Mouse (Mus musculus) lung, postnatal 0 days (tissue): ENCODE results near the gene Pm20d2. TPM values are rescaled to one million over a fixed set of nuclear protein-coding genes. Genes with fewer than 3 reads are reported as not detected.

Experiments
- ATAC-seq: fragments of 200-750 bp; cut with Nextera tagmentation; 2 replicates; pipeline ENCODE4 v1.8.0; 2017; ENCODE audit warnings: moderate library complexity
- DNase-seq: peaks from one replicate; pipeline ENCODE4 v3.0.0-alpha.2; 2016; ENCODE audit warnings: low spot score
- H3K27ac ChIP-seq: fragments of 300-500 bp; sonication (generic); 2 replicates; pipeline ENCODE4 v1.5.1; 2014; ENCODE audit warnings: antibody characterized with exemption, mild to moderate bottlenecking, low read length, mixed read lengths
- H3K27me3 ChIP-seq: fragments of 300-500 bp; sonication (generic); replicated peaks from 2 replicates; pipeline ENCODE4 v1.6.1; 2014; ENCODE audit warnings: low read length, mixed read lengths; ENCODE audit not compliant: insufficient read depth
- H3K36me3 ChIP-seq: fragments of 300-500 bp; sonication (generic); 2 replicates; pipeline ENCODE4 v1.6.1; 2014; ENCODE audit warnings: low read length, mixed read lengths; ENCODE audit not compliant: insufficient read depth
- H3K4me1 ChIP-seq: fragments of 300-500 bp; sonication (generic); 2 replicates; pipeline ENCODE4 v1.6.1; 2014; ENCODE audit warnings: antibody characterized with exemption, low read depth, low read length, mixed read lengths; ENCODE audit not compliant: insufficient read depth
- H3K4me2 ChIP-seq: fragments of 300-500 bp; sonication (generic); replicated peaks from 2 replicates; pipeline ENCODE4 v1.6.1; 2014; ENCODE audit warnings: low read depth, mild to moderate bottlenecking, low read length, moderate library complexity, mixed read lengths
- H3K4me3 ChIP-seq: fragments of 300-500 bp; sonication (generic); 2 replicates; pipeline ENCODE4 v1.5.1; 2014; ENCODE audit warnings: low read depth, low read length
- H3K9ac ChIP-seq: fragments of 300-500 bp; sonication (generic); replicated peaks from 2 replicates; pipeline ENCODE4 v1.6.1; 2014; ENCODE audit warnings: low read depth, mild to moderate bottlenecking
- H3K9me3 ChIP-seq: fragments of 300-500 bp; sonication (generic); 2 replicates; pipeline ENCODE4 v1.6.1; 2016; ENCODE audit warnings: low read length, mixed read lengths
- CTCF ChIP-seq: IDR thresholded peaks from 2 replicates; pipeline ENCODE4 v1.5.1; 2016; ENCODE audit warnings: antibody characterized with exemption, mild to moderate bottlenecking
- EP300 ChIP-seq: IDR thresholded peaks from 2 replicates; pipeline ENCODE4 v1.6.1; 2016; ENCODE audit warnings: antibody characterized with exemption, mild to moderate bottlenecking, control low read depth
- WGBS: fragments of 180-500 bp; shearing (Covaris S2); extraction: QIAGEN DNeasy Blood & Tissue Kit; methylation state at CpG from one replicate; pipeline ENCODE4 v1.1.7; 2014; 5-methylcytosine and 5-hydroxymethylcytosine counted together
- polyA plus RNA-seq: library from polyadenylated mRNA; unstranded; fragments of >200 nt; fragmentation: Nextera tagmentation; extraction: Ambion mirVana; gene quantifications from 2 replicates; pipeline ENCODE4 v1.2.1, GENCODE M21; 2015

Pm20d2 gene
- polyA plus RNA-seq, 1 experiment from 2014 or later, result 0.86 TPM

- 2% methylated on average over 47 of the region's 65 CpGs for WGBS
- TF ChIP-seq CTCF (no peak), EP300 (no peak)
- Histone ChIP-seq H3K27ac (no peak within 1 kb of the TSS), H3K9me3 (no peaks in the 10 kb centered on the region), H3K4me2 (peak within 1 kb of the TSS; percentile 98), H3K4me1 (no peaks in the 10 kb centered on the region), H3K4me3 (peak within 1 kb of the TSS; percentile 47), H3K27me3 (no peaks in the 10 kb centered on the region), H3K36me3 (no peaks in the 10 kb centered on the region), H3K9ac (peak within 1 kb of the TSS; percentile 46; the same call in 1 of the 2 replicates)
- ATAC-seq, result peak; percentile 60
- peak; percentile 8 for DNase-seq
Measured at GRCm38 (mm10) chr4:33208881-33209841, 19.6 kb upstream of the Pm20d2 start, which contains the start of gene Srsf12. Gene Srsf12 (plus strand): TSS chr4:33208991.

GRCm38 (mm10) chr4:33207551-33207950 is 18.0 kb upstream of the Pm20d2 start:
- H3K4me3 ChIP-seq, result no peak overlapping the region
- H3K4me2 ChIP-seq, result no peak overlapping the region
- H3K9ac ChIP-seq, result no peak overlapping the region
- no peak overlapping the region for H3K27ac ChIP-seq
- H3K36me3 ChIP-seq, result no peaks in the 10 kb centered on the region
- DNase-seq (no peak), ATAC-seq (no peak; the same call in 1 of the 2 replicates)
- no peaks in the 10 kb centered on the region for H3K9me3 ChIP-seq
- H3K27me3 ChIP-seq, result no peaks in the 10 kb centered on the region
- 48% methylated on average over 2 of the region's 2 CpGs for WGBS
- TF ChIP-seq CTCF (no peak), EP300 (no peak)
- H3K4me1 ChIP-seq, result no peaks in the 10 kb centered on the region

GRCm38 (mm10) chr4:33204682-33205081 is 15.1 kb upstream of the Pm20d2 start:
- no peak overlapping the region for H3K4me3 ChIP-seq
- no peak overlapping the region for H3K4me2 ChIP-seq
- 0 out of 2 replicates have a peak, but pooled peaks have one; percentile 30 for ATAC-seq
- no peaks in the 10 kb centered on the region for H3K27me3 ChIP-seq
- peak; percentile 49 for DNase-seq
- H3K9ac ChIP-seq, result no peak overlapping the region
- H3K9me3 ChIP-seq, result no peaks in the 10 kb centered on the region
- H3K36me3 ChIP-seq, result no peaks in the 10 kb centered on the region
- H3K4me1 ChIP-seq, result no peaks in the 10 kb centered on the region
- TF ChIP-seq EP300, result no peak
- TF ChIP-seq CTCF, result peak; percentile 80
- H3K27ac ChIP-seq, result no peak overlapping the region
- WGBS, result 5% methylated on average over 4 of the region's 4 CpGs

GRCm38 (mm10) chr4:33198117-33198516 is 8.6 kb upstream of the Pm20d2 start:
- 11% methylated on average over 2 of the region's 2 CpGs for WGBS

GRCm38 (mm10) chr4:33188781-33189734 is 479 bp downstream of the Pm20d2 start:
- 1% methylated on average over 118 of the region's 123 CpGs for WGBS
- TF ChIP-seq CTCF, result peak; percentile 52
- no peak for TF ChIP-seq EP300
- peak overlapping the region; percentile 69; the same call in 1 of the 2 replicates for H3K27ac ChIP-seq
- peak; percentile 91 for ATAC-seq
- H3K9me3 ChIP-seq, result no peaks in the 10 kb centered on the region
- peak overlapping the region; percentile 96 for H3K4me2 ChIP-seq
- H3K4me1 ChIP-seq, result no peaks in the 10 kb centered on the region
- H3K9ac ChIP-seq, result peak overlapping the region; percentile 26; the same call in 1 of the 2 replicates
- no peaks in the 10 kb centered on the region for H3K27me3 ChIP-seq
- no peaks in the 10 kb centered on the region for H3K36me3 ChIP-seq
- H3K4me3 ChIP-seq, result peak overlapping the region; percentile 53
- peak; percentile 79 for DNase-seq

More at GRCm38 (mm10) chr4:33198117-33198516, 8.6 kb upstream of the Pm20d2 start:
- Histone ChIP-seq H3K9me3 (0 out of 2 replicates have a peak, but pooled peaks cover 4% of the 10 kb centered on the region), H3K9ac (no peak overlapping the region), H3K4me3 (no peak overlapping the region), H3K27ac (no peak overlapping the region), H3K4me1 (no peaks in the 10 kb centered on the region), H3K36me3 (no peaks in the 10 kb centered on the region), H3K4me2 (no peak overlapping the region), H3K27me3 (no peaks in the 10 kb centered on the region)
- no peak for ATAC-seq
- no peak for DNase-seq
- TF ChIP-seq CTCF (no peak), EP300 (no peak)
